Mouse (Mus musculus): ENCODE data around the gene Naa60.

DNA sequence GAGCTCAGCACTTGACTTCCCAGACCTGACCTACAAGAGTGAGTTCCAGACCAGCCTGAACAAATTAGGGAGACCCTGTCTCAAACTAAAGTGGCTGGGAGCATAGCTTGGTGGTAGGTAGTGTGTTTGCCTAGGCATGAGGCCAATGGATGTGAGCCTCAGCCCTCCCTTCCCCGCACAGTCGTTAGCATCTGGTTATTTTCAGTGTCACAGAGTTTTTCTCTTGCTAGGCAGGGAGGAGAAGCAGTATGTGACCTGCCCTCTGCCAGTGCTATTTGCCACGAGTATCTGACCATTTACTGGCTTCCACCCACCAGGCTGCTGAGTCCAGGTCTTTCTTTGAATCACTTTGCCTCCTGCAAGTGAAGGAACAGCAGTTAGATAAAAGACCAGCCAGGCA, 21.6 kb downstream of the Naa60 start:
- no peak for TF ChIP-seq MYOG (IDR thresholded peaks at IDR 0.05; ENCODE audit: control insufficient read depth in 1 of 3, insufficient read depth in 1 of 3, insufficient read length in 2 of 3, low read depth in 2 of 3)
- TF ChIP-seq E2F4 (IDR thresholded peaks at IDR 0.05; ENCODE audit: insufficient read depth), result no peak
- no peak for TF ChIP-seq SRF (IDR thresholded peaks at IDR 0.05; ENCODE audit: control insufficient read depth, insufficient read length, low read depth)
- TF ChIP-seq TCF12 (IDR thresholded peaks at IDR 0.05; ENCODE audit: insufficient read depth, poor library complexity, severe bottlenecking), result no peak
- TF ChIP-seq POLR2A (IDR thresholded peaks at IDR 0.05; ENCODE audit: insufficient read length, low read depth), result no peak
- TF ChIP-seq CEBPB (IDR thresholded peaks at IDR 0.05; ENCODE audit: insufficient read depth, poor library complexity, severe bottlenecking), result no peak
- no peak for TF ChIP-seq USF1 (IDR thresholded peaks at IDR 0.05; ENCODE audit: low read depth)
- TF ChIP-seq MAX (IDR thresholded peaks at IDR 0.05; ENCODE audit: low read depth), result no peak
